Mouse (Mus musculus): Measurements from ENCODE around the gene Sept8. TPM values are rescaled to one million over a fixed set of nuclear protein-coding genes. Genes with fewer than 3 reads are reported as not detected.

Gene Sept8
- polyA plus RNA-seq, 1 experiment from 2014 or later = 24.4 TPM

GRCm38 (mm10) chr11:53520122-53520978 lies 1.3 kb downstream of the Sept8 start:
- 2% methylated on average over 24 of the region's 24 CpGs for WGBS
- H3K27ac ChIP-seq (ENCODE audit: low read depth, low read length) = 0 out of 2 replicates have a peak overlapping the region, but pooled peaks have one; percentile 64
- H3K9me3 ChIP-seq (ENCODE audit: control insufficient read depth, low read length) = no peaks in the 10 kb centered on the region
- H3K27me3 ChIP-seq (ENCODE audit: control insufficient read depth, insufficient read depth, low read length) = no peaks in the 10 kb centered on the region
- DNase-seq (ENCODE audit: low spot score) (peak; percentile 62), ATAC-seq (replicated peaks; ENCODE audit: low FRiP score) (peak; percentile 37)
- 0 out of 2 replicates have a peak, but pooled peaks cover 10% of the 10 kb centered on the region for H3K4me1 ChIP-seq (replicated peaks; ENCODE audit: control insufficient read depth, insufficient read depth, low read length)
- H3K4me2 ChIP-seq (ENCODE audit: low read depth, low read length, severe bottlenecking) = peak overlapping the region; percentile 87
- peak overlapping the region; percentile 82 for H3K4me3 ChIP-seq (ENCODE audit: low read depth, low read length)
- no peaks in the 10 kb centered on the region for H3K36me3 ChIP-seq (ENCODE audit: control insufficient read depth, insufficient read depth, low read length)
- peak overlapping the region; percentile 82 for H3K9ac ChIP-seq (ENCODE audit: low read length)

GRCm38 (mm10) chr11:53521120-53521820 lies 2.2 kb downstream of the Sept8 start:
- Histone ChIP-seq H3K9ac (ENCODE audit: low read length) (0 out of 2 replicates have a peak overlapping the region, but pooled peaks have one; percentile 5), H3K4me1 (replicated peaks; ENCODE audit: control insufficient read depth, insufficient read depth, low read length) (0 out of 2 replicates have a peak, but pooled peaks cover 11% of the 10 kb centered on the region), H3K4me3 (ENCODE audit: low read depth, low read length) (no peak overlapping the region), H3K36me3 (ENCODE audit: control insufficient read depth, insufficient read depth, low read length) (no peaks in the 10 kb centered on the region), H3K4me2 (ENCODE audit: low read depth, low read length, severe bottlenecking) (peak overlapping the region; percentile 87; the same call in 1 of the 2 replicates), H3K27ac (ENCODE audit: low read depth, low read length) (no peak overlapping the region), H3K9me3 (ENCODE audit: control insufficient read depth, low read length) (no peaks in the 10 kb centered on the region), H3K27me3 (ENCODE audit: control insufficient read depth, insufficient read depth, low read length) (no peaks in the 10 kb centered on the region)
- DNase-seq (ENCODE audit: low spot score) (no peak), ATAC-seq (replicated peaks; ENCODE audit: low FRiP score) (no peak)
- WGBS = 62% methylated on average over 16 of the region's 16 CpGs

- no peak overlapping the region for H3K27ac ChIP-seq (ENCODE audit: low read depth, low read length)
- H3K36me3 ChIP-seq (ENCODE audit: control insufficient read depth, insufficient read depth, low read length) = no peaks in the 10 kb centered on the region
- no peak overlapping the region for H3K9ac ChIP-seq (ENCODE audit: low read length)
- 85% methylated on average over 7 of the region's 7 CpGs for WGBS
- H3K4me1 ChIP-seq (replicated peaks; ENCODE audit: control insufficient read depth, insufficient read depth, low read length) = 0 out of 2 replicates have a peak, but pooled peaks cover 11% of the 10 kb centered on the region
- H3K9me3 ChIP-seq (ENCODE audit: control insufficient read depth, low read length) = no peaks in the 10 kb centered on the region
- no peak overlapping the region for H3K4me2 ChIP-seq (ENCODE audit: low read depth, low read length, severe bottlenecking)
- H3K4me3 ChIP-seq (ENCODE audit: low read depth, low read length) = no peak overlapping the region
- DNase-seq (ENCODE audit: low spot score) (no peak), ATAC-seq (replicated peaks; ENCODE audit: low FRiP score) (no peak)
- no peaks in the 10 kb centered on the region for H3K27me3 ChIP-seq (ENCODE audit: control insufficient read depth, insufficient read depth, low read length)
Observed at GRCm38 (mm10) chr11:53521821-53522131, 2.7 kb downstream of the Sept8 start.

DNA sequence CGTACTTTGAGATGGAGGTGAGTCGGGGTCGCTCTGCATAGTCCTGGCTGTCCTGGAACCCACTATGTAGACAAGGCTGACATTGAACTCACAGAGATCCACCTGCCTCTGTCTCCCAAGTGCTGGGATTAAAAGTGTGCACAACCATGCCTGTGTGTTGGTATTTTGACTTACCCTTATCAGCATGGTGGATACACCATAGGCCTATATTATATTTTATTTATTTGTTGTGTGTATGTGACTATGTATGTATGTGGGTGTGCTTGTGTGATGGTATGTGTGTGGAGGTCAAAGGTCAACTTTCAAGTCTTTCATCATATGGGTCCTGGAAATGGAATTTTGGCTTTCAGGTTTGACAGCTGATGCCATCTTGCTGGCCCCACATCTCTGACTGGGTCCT lies 3.3 kb downstream of the Sept8 start:
- H3K27me3 ChIP-seq (ENCODE audit: control insufficient read depth, insufficient read depth, low read length) = no peaks in the 10 kb centered on the region
- H3K4me1 ChIP-seq (replicated peaks; ENCODE audit: control insufficient read depth, insufficient read depth, low read length) = 0 out of 2 replicates have a peak, but pooled peaks cover 11% of the 10 kb centered on the region
- 97% methylated on average over 3 of the region's 3 CpGs for WGBS

DNA sequence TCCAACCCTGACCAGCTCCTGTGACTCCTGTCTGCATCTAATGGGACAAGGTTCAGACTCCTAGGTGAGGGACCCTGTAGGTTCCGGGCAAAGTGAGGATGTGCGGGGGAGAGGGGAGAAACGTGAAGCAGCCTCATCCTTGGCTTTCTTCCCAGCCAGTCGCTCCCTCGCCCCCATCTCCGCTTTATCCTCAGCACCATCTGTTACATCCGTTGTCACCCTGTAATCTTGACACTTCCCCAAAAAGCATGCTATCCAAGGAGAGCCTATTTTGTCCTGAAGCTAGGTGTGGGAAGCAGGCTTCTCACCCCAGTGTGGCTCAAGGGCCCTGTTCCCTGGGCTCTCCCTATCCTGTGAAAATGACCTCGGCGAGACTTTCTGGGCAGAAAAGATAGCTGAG lies 3.9 kb downstream of the Sept8 start:
- H3K9ac ChIP-seq (ENCODE audit: low read length) = no peak overlapping the region
- no peak overlapping the region for H3K4me3 ChIP-seq (ENCODE audit: low read depth, low read length)
- no peak for DNase-seq (ENCODE audit: low spot score)
- H3K4me1 ChIP-seq (replicated peaks; ENCODE audit: control insufficient read depth, insufficient read depth, low read length) = 0 out of 2 replicates have a peak, but pooled peaks cover 11% of the 10 kb centered on the region
- H3K36me3 ChIP-seq (ENCODE audit: control insufficient read depth, insufficient read depth, low read length) = no peaks in the 10 kb centered on the region
- H3K27ac ChIP-seq (ENCODE audit: low read depth, low read length) = no peak overlapping the region
- no peaks in the 10 kb centered on the region for H3K9me3 ChIP-seq (ENCODE audit: control insufficient read depth, low read length)
- no peak for ATAC-seq (replicated peaks; ENCODE audit: low FRiP score)
- no peak overlapping the region for H3K4me2 ChIP-seq (ENCODE audit: low read depth, low read length, severe bottlenecking)
- H3K27me3 ChIP-seq (ENCODE audit: control insufficient read depth, insufficient read depth, low read length) = no peaks in the 10 kb centered on the region
- 90% methylated on average over 9 of the region's 9 CpGs for WGBS

More for the DNA sequence above, 3.3 kb downstream of the Sept8 start:
- Histone ChIP-seq H3K9me3 (ENCODE audit: control insufficient read depth, low read length) (no peaks in the 10 kb centered on the region), H3K4me3 (ENCODE audit: low read depth, low read length) (no peak overlapping the region), H3K4me2 (ENCODE audit: low read depth, low read length, severe bottlenecking) (no peak overlapping the region), H3K36me3 (ENCODE audit: control insufficient read depth, insufficient read depth, low read length) (no peaks in the 10 kb centered on the region), H3K9ac (ENCODE audit: low read length) (no peak overlapping the region), H3K27ac (ENCODE audit: low read depth, low read length) (no peak overlapping the region)
- no peak for ATAC-seq (replicated peaks; ENCODE audit: low FRiP score)
- no peak for DNase-seq (ENCODE audit: low spot score)

DNA sequence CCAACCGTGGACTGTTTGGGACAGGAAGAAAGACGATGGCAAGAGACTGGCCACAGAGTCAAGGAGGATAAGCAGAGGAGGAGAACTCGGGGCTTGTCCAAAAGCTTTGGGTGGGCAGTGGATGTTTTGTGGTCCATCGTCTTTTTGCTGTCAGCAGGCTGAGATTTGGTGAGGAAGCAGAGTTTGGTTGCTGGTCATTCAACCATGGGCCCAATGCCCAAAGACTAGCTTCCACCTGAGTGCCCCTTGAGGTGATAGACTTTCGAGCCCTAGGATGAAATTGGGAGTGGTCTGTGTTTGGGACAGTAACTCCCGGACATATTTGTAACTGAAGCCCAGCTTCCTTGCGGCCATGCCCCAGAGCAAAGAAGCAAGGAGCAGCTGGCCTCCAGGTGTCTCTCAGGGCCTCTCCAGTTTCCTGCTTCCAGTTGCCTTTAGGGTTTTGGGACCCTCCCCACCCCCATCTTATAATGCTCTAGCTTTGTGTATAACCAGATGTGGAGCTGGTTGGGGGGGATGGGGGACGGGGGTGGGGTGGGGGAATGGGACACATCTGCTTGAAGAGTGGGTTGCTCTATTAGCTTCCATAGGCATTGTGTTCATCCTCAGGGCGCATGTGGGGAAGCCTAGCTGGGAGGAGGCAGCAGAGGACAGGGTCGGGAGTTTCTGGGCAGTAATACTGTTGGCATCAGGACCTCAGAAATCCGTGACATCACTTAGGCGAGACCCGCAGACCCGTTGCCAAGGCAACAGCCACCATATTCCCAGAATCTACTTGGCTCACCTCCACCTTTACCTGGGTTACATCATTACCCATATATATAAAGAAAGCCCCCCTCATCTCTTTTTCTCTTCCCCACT lies 4.7 kb downstream of the Sept8 start:
- DNase-seq (ENCODE audit: low spot score) (no peak), ATAC-seq (replicated peaks; ENCODE audit: low FRiP score) (no peak)
- 0 out of 2 replicates have a peak, but pooled peaks cover 11% of the 10 kb centered on the region for H3K4me1 ChIP-seq (replicated peaks; ENCODE audit: control insufficient read depth, insufficient read depth, low read length)
- H3K9me3 ChIP-seq (ENCODE audit: control insufficient read depth, low read length) = no peaks in the 10 kb centered on the region
- H3K9ac ChIP-seq (ENCODE audit: low read length) = no peak overlapping the region
- WGBS = 87% methylated on average over 14 of the region's 14 CpGs
- no peak overlapping the region for H3K27ac ChIP-seq (ENCODE audit: low read depth, low read length)
- H3K4me3 ChIP-seq (ENCODE audit: low read depth, low read length) = no peak overlapping the region
- no peaks in the 10 kb centered on the region for H3K27me3 ChIP-seq (ENCODE audit: control insufficient read depth, insufficient read depth, low read length)
- no peak overlapping the region for H3K4me2 ChIP-seq (ENCODE audit: low read depth, low read length, severe bottlenecking)
- H3K36me3 ChIP-seq (ENCODE audit: control insufficient read depth, insufficient read depth, low read length) = no peaks in the 10 kb centered on the region

DNA sequence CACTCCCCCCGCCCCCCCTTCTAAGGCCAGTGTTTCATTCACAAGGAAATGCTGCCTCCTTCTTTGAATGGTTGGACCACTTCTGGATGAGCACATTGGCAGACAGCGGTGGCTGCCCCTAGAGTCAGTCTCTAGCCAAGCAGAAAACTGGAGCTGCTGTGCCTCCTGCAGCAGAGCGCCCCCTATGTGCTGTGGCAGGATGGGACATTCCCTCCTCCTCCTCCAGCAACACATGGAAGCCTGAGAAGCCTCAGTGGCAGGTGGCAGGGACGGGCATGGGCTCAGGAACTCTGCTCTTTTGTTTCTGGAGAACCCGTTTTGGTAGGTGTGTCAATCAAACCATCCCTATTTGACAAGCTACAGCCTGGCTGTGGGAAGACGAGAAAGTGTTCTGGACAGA lies 5.8 kb downstream of the Sept8 start:
- ATAC-seq (replicated peaks; ENCODE audit: low FRiP score) (no peak), DNase-seq (ENCODE audit: low spot score) (no peak)
- no peaks in the 10 kb centered on the region for H3K36me3 ChIP-seq (ENCODE audit: control insufficient read depth, insufficient read depth, low read length)
- no peak overlapping the region for H3K4me2 ChIP-seq (ENCODE audit: low read depth, low read length, severe bottlenecking)
- H3K27me3 ChIP-seq (ENCODE audit: control insufficient read depth, insufficient read depth, low read length) = no peaks in the 10 kb centered on the region
- H3K9me3 ChIP-seq (ENCODE audit: control insufficient read depth, low read length) = no peaks in the 10 kb centered on the region
- H3K4me3 ChIP-seq (ENCODE audit: low read depth, low read length) = no peak overlapping the region
- WGBS = 59% methylated on average over 6 of the region's 6 CpGs
- no peak overlapping the region for H3K9ac ChIP-seq (ENCODE audit: low read length)
- no peak overlapping the region for H3K27ac ChIP-seq (ENCODE audit: low read depth, low read length)
- H3K4me1 ChIP-seq (replicated peaks; ENCODE audit: control insufficient read depth, insufficient read depth, low read length) = 0 out of 2 replicates have a peak, but pooled peaks cover 11% of the 10 kb centered on the region

DNA sequence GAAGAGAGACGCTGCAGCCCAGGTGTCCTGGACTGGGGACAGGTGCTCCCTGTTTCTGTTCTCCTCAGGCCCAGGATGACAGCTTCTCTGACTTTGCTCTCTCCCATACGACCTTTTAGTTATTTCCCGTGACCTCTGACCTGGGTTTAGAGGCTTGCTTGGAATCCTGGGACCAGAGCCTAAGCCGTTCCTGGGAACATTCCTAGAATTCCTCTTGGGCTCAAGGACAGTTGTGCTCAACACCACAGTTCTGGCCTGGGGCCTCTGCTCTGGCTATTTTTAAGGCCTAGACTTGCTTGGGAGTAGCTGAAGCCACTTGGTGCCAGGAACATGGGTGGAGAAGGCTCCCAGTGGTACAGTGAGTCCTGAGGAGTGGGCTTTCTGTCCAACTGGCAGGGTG lies 6.4 kb downstream of the Sept8 start:
- Histone ChIP-seq H3K9ac (ENCODE audit: low read length) (no peak overlapping the region), H3K4me3 (ENCODE audit: low read depth, low read length) (no peak overlapping the region), H3K4me1 (replicated peaks; ENCODE audit: control insufficient read depth, insufficient read depth, low read length) (0 out of 2 replicates have a peak, but pooled peaks cover 8% of the 10 kb centered on the region), H3K27ac (ENCODE audit: low read depth, low read length) (no peak overlapping the region), H3K4me2 (ENCODE audit: low read depth, low read length, severe bottlenecking) (no peak overlapping the region), H3K27me3 (ENCODE audit: control insufficient read depth, insufficient read depth, low read length) (no peaks in the 10 kb centered on the region), H3K36me3 (ENCODE audit: control insufficient read depth, insufficient read depth, low read length) (no peaks in the 10 kb centered on the region), H3K9me3 (ENCODE audit: control insufficient read depth, low read length) (no peaks in the 10 kb centered on the region)
- no peak for ATAC-seq (replicated peaks; ENCODE audit: low FRiP score)
- WGBS = 32% methylated on average over 4 of the region's 4 CpGs
- DNase-seq (ENCODE audit: low spot score) = no peak
